Mouse (Mus musculus) embryonic fibroblast, embryonic 13.5 days (primary cell): Measurements from ENCODE around the gene Xpnpep3.

ENCODE experiments used
- CTCF ChIP-seq: IDR thresholded peaks from 2 replicates; pipeline ENCODE4 v1.5.1; 2011; ENCODE audit warnings: mild to moderate bottlenecking, control low read depth, low read length, moderate library complexity, borderline replicate concordance; ENCODE audit not compliant: insufficient read depth
- POLR2A ChIP-seq: IDR thresholded peaks from 2 replicates; pipeline ENCODE4 v1.6.1; 2011; ENCODE audit warnings: low read depth, mild to moderate bottlenecking, control low read depth, low read length, moderate library complexity

DNA sequence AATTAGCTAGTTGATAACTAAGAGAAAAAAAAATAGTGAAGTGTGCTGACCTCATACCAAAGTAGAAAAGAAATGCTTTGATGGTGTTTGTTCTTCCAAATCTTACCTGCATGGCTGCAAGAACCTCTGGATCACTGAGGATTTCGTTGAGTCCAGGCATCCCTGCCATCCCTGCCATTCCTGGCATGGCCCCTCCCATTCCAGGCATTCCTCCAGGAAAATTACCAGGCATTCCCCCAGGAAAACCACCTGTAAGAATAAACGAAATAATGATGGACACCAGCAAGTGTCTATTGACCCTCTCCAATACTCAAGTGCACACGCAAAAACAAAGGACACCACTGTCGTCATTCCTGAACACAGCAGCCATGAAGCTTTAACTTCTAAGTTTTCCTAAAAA is 33.7 kb upstream of the Xpnpep3 start:
- TF ChIP-seq POLR2A (no peak), CTCF (no peak)
